Mouse (Mus musculus) midbrain, postnatal 0 days (tissue): ENCODE measurements at regions not wholly inside any gene's neighbourhood (a gene's known extent, or its start where the extent isn't known, plus 50 kb on each side); places are given as distances from the start of the nearest gene placed in this dataset.

ENCODE experiments used
- ATAC-seq: fragments of 200-750 bp; cut with Nextera tagmentation; 2 replicates; pipeline ENCODE4 v1.8.0; 2017; ENCODE audit warnings: moderate number of reproducible peaks, mild to moderate bottlenecking, moderate TSS enrichment, moderate library complexity; ENCODE audit not compliant: low FRiP score
- DNase-seq: peaks from one replicate; pipeline ENCODE4 v3.0.0-alpha.2; 2015; ENCODE audit warnings: low spot score
- H3K27ac ChIP-seq: fragments of 300-500 bp; sonication (generic); 2 replicates; pipeline ENCODE4 v1.5.1; 2014; ENCODE audit warnings: low read depth, mild to moderate bottlenecking, low read length, mixed read lengths
- H3K27me3 ChIP-seq: fragments of 300-500 bp; sonication (generic); 2 replicates; pipeline ENCODE4 v1.6.1; 2014; ENCODE audit warnings: low read length, control low read depth, mixed read lengths; ENCODE audit not compliant: insufficient read depth
- H3K36me3 ChIP-seq: fragments of 300-500 bp; sonication (generic); 2 replicates; pipeline ENCODE4 v1.6.1; 2014; ENCODE audit warnings: low read length, control low read depth, mixed read lengths; ENCODE audit not compliant: insufficient read depth
- H3K4me1 ChIP-seq: fragments of 300-500 bp; sonication (generic); 2 replicates; pipeline ENCODE4 v1.6.1; 2014; ENCODE audit warnings: mild to moderate bottlenecking, control low read depth, antibody characterized with exemption, low read length, mixed read lengths; ENCODE audit not compliant: insufficient read depth
- H3K4me2 ChIP-seq: fragments of 300-500 bp; sonication (generic); 2 replicates; pipeline ENCODE4 v1.6.1; 2014; ENCODE audit warnings: low read depth, mild to moderate bottlenecking, low read length, mixed read lengths; ENCODE audit not compliant: poor library complexity, severe bottlenecking
- H3K4me3 ChIP-seq: fragments of 300-500 bp; sonication (generic); 2 replicates; pipeline ENCODE4 v1.5.1; 2014; ENCODE audit warnings: low read depth, mild to moderate bottlenecking, low read length, moderate library complexity
- H3K9ac ChIP-seq: fragments of 300-500 bp; sonication (generic); replicated peaks from 2 replicates; pipeline ENCODE4 v1.6.1; 2014; ENCODE audit warnings: mild to moderate bottlenecking, low read length, moderate library complexity, mixed read lengths; ENCODE audit not compliant: poor library complexity, severe bottlenecking
- H3K9me3 ChIP-seq: fragments of 300-500 bp; sonication (generic); 2 replicates; pipeline ENCODE4 v1.6.1; 2016; ENCODE audit warnings: low read length, control low read depth
- CTCF ChIP-seq: IDR thresholded peaks from 2 replicates; pipeline ENCODE4 v1.5.1; 2016; ENCODE audit warnings: antibody characterized with exemption, mild to moderate bottlenecking
- WGBS: fragments of 180-500 bp; shearing (Covaris S2); extraction: QIAGEN DNeasy Blood & Tissue Kit; methylation state at CpG from one replicate; pipeline ENCODE4 v1.1.7; 2014; 5-methylcytosine and 5-hydroxymethylcytosine counted together

DNA sequence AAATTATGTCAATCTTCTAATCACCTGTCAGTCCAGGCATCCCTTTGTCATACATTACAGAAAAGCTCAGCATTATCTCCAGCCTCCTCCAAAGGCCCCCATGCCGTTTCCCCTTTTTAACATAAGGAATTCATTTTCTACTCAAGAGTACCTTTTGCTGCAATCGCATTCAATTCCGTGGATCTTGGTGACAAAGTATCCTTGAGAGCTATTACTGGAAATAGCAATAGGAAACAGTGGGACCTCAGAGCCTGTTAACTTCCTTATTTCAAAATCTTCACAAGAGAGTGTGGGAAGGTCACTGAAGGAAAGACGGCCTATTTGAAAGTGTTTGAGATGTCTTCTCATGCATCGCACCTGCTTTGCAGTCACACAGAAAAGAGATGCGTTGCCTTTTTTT, 2811.0 kb upstream of the Gm7489 start:
- Histone ChIP-seq H3K9me3 (no peaks in the 10 kb centered on the region), H3K9ac (no peak overlapping the region), H3K4me2 (no peak overlapping the region), H3K27ac (no peak overlapping the region), H3K27me3 (no peaks in the 10 kb centered on the region), H3K4me3 (no peak overlapping the region), H3K4me1 (no peaks in the 10 kb centered on the region), H3K36me3 (no peaks in the 10 kb centered on the region)
- no peak for TF ChIP-seq CTCF
- ATAC-seq (no peak), DNase-seq (no peak)
- WGBS, result 83% methylated on average over 6 of the region's 6 CpGs

DNA sequence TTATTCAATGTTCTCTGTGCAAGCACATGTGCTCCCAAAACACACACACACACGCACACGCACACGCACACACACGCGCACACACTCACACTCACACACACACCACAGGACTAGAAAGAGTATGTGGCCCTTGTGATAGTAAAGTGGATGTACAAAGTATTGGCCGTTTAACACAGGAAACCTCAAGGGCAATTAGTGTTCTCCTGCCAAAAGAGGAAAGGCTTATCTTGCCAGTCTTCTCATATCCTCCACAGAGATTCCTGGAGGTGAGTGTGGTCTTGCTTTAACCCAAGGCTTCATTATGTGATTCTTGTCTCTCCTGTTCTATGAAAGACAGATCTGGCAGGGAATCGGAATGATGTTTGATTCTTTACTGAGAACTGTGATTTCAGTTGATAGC, 2810.5 kb upstream of the Gm7489 start:
- no peaks in the 10 kb centered on the region for H3K27me3 ChIP-seq
- no peaks in the 10 kb centered on the region for H3K9me3 ChIP-seq
- no peak overlapping the region for H3K9ac ChIP-seq
- H3K4me3 ChIP-seq, result no peak overlapping the region
- H3K4me2 ChIP-seq, result no peak overlapping the region
- ATAC-seq (no peak), DNase-seq (no peak)
- no peaks in the 10 kb centered on the region for H3K36me3 ChIP-seq
- no peak overlapping the region for H3K27ac ChIP-seq
- TF ChIP-seq CTCF, result no peak
- no peaks in the 10 kb centered on the region for H3K4me1 ChIP-seq
- 96% methylated on average over 7 of the region's 7 CpGs for WGBS

DNA sequence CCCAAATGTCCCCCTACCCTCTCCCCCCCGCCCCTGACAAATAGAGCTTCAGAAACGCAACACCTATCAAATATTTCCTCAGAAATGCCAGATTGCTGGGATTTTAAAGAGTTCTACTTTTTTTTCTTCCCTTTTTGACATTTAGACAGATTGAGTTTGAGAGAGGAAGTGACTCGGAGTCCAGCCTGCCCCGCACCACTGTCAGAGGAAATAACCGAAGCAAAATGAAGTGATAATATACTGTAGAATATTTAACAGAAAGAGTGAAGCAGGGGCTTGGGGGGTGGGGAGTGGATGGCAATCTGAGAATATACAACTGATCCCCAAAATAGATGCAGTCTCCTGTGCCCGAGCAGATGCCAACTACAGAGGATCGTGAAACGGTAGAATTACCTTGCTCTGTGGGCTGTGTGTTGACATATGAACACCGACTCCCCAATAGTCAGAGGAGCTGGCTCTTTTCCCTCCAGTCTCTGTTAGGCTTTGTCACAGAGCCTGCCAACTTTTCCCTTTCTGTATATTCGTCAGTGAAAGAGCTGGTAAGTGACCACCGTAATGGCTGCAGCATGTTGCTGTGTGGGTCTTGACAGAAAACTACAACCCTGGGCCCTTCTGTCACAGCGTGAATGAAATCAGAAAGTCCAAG, 2800.9 kb upstream of the Gm7489 start:
- H3K9ac ChIP-seq, result no peak overlapping the region
- H3K4me3 ChIP-seq, result no peak overlapping the region
- no peak overlapping the region for H3K4me2 ChIP-seq
- H3K27me3 ChIP-seq, result no peaks in the 10 kb centered on the region
- DNase-seq (no peak), ATAC-seq (no peak)
- H3K4me1 ChIP-seq, result no peaks in the 10 kb centered on the region
- 77% methylated on average over 12 of the region's 12 CpGs for WGBS
- no peaks in the 10 kb centered on the region for H3K36me3 ChIP-seq
- no peak for TF ChIP-seq CTCF
- no peak overlapping the region for H3K27ac ChIP-seq
- H3K9me3 ChIP-seq, result no peaks in the 10 kb centered on the region

DNA sequence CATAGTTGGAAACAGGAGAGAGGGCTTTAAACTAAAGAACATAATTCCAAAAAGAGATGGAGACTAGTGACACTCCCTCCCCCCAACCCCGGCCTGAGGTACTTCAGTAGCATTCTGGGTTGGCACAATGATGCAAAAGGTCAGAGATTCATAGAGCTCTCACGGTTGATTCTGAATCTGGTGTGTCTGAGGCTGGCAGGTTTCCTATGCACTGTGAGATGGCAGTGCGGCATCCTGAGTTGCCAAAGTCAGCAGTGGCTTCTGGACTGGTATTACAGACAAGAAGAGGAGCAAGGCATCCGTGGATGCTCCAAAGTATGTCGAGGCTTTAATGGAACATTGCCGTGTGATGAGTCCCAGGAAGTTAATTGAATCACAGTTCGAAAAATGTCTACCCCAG, 2791.8 kb upstream of the Gm7489 start:
- Histone ChIP-seq H3K9ac (no peak overlapping the region), H3K4me2 (no peak overlapping the region), H3K27me3 (no peaks in the 10 kb centered on the region), H3K9me3 (no peaks in the 10 kb centered on the region), H3K36me3 (no peaks in the 10 kb centered on the region), H3K27ac (no peak overlapping the region), H3K4me1 (no peaks in the 10 kb centered on the region), H3K4me3 (no peak overlapping the region)
- no peak for TF ChIP-seq CTCF
- ATAC-seq, result no peak
- 90% methylated on average over 7 of the region's 7 CpGs for WGBS
- DNase-seq, result no peak

DNA sequence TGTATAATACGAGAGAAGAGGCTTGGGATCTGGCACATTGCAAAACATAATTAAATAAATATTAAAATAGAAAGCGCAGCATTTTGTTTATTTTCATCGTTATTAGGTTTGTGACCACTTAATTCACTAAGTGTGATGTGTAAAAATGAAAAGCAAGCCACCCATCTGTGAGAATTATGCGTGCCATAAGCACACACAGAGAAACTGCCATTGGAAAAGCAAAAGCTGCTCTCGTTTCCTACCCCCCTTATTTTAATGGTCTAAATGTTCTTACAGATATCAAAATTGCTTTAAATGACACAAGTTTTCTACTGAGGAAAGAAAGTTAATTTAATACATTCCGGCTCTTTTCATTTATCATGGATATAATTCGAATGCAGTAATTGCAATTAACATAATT, 2780.8 kb upstream of the Gm7489 start:
- Histone ChIP-seq H3K9ac (no peak overlapping the region), H3K9me3 (no peaks in the 10 kb centered on the region), H3K27me3 (no peaks in the 10 kb centered on the region), H3K4me1 (no peaks in the 10 kb centered on the region), H3K4me2 (peak overlapping the region; percentile 28), H3K36me3 (no peaks in the 10 kb centered on the region), H3K4me3 (no peak overlapping the region), H3K27ac (no peak overlapping the region)
- ATAC-seq, result no peak
- 63% methylated on average over 7 of the region's 7 CpGs for WGBS
- no peak for TF ChIP-seq CTCF
- DNase-seq, result no peak

DNA sequence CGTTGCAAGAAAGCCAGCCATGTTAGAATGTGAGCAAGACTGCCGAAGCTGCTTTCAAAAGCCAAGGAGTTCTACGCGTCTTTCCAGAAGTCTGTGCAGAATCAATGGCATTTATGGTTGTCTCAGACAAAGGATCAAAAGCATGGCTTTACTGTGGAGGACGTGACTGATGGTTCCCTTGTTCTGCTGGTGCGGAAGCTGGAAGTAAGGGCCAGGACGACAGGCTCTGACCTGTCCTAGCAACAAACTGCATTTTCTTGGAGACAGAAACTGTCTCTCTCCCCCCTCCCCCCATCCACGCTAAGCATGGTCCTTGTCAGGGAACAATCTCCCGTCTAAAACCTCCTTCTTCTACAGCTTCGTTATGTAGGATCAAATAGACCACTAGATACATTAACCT, 2780.3 kb upstream of the Gm7489 start:
- no peaks in the 10 kb centered on the region for H3K9me3 ChIP-seq
- H3K4me1 ChIP-seq, result no peaks in the 10 kb centered on the region
- H3K4me3 ChIP-seq, result no peak overlapping the region
- TF ChIP-seq CTCF, result no peak
- no peak overlapping the region for H3K9ac ChIP-seq
- H3K27ac ChIP-seq, result no peak overlapping the region
- ATAC-seq (0 out of 2 replicates have a peak, but pooled peaks have one; percentile 16), DNase-seq (peak; percentile 42)
- H3K36me3 ChIP-seq, result no peaks in the 10 kb centered on the region
- peak overlapping the region; percentile 28 for H3K4me2 ChIP-seq
- no peaks in the 10 kb centered on the region for H3K27me3 ChIP-seq
- WGBS, result 11% methylated on average over 10 of the region's 10 CpGs
